Mouse (Mus musculus) limb, embryonic 14.5 days (tissue): ENCODE measurements around the gene Fnip1. TPM values are rescaled to one million over a fixed set of nuclear protein-coding genes. Genes with fewer than 3 reads are reported as not detected.

Experiments used
- ATAC-seq: fragments of 200-750 bp; cut with Nextera tagmentation; 2 replicates; pipeline ENCODE4 v1.8.0; 2017; ENCODE audit warnings: low read depth, moderate number of reproducible peaks, moderate TSS enrichment; ENCODE audit not compliant: low FRiP score
- DNase-seq: peaks from one replicate; pipeline ENCODE4 v3.0.0-alpha.2; 2015; ENCODE audit warnings: low spot score
- H3K27ac ChIP-seq: fragments of 300-500 bp; sonication (generic); replicated peaks from 2 replicates; pipeline ENCODE4 v1.5.1; 2014; ENCODE audit warnings: low read depth, mild to moderate bottlenecking, low read length, moderate library complexity, mixed read lengths
- H3K27me3 ChIP-seq: fragments of 300-500 bp; sonication (generic); 2 replicates; pipeline ENCODE4 v1.6.1; 2014; ENCODE audit warnings: low read length, mixed read lengths; ENCODE audit not compliant: control insufficient read depth, insufficient read depth
- H3K36me3 ChIP-seq: fragments of 300-500 bp; sonication (generic); 2 replicates; pipeline ENCODE4 v1.6.1; 2014; ENCODE audit warnings: mild to moderate bottlenecking, low read length, moderate library complexity, mixed read lengths; ENCODE audit not compliant: control insufficient read depth, insufficient read depth
- H3K4me1 ChIP-seq: fragments of 300-500 bp; sonication (generic); 2 replicates; pipeline ENCODE4 v1.6.1; 2014; ENCODE audit warnings: antibody characterized with exemption, low read length, mixed read lengths; ENCODE audit not compliant: control insufficient read depth, insufficient read depth
- H3K4me2 ChIP-seq: fragments of 300-500 bp; sonication (generic); replicated peaks from 2 replicates; pipeline ENCODE4 v1.6.1; 2014; ENCODE audit warnings: low read depth, mild to moderate bottlenecking, low read length, moderate library complexity; ENCODE audit not compliant: severe bottlenecking
- H3K4me3 ChIP-seq: fragments of 300-500 bp; sonication (generic); replicated peaks from 2 replicates; pipeline ENCODE4 v1.5.1; 2014; ENCODE audit warnings: low read length
- H3K9ac ChIP-seq: fragments of 300-500 bp; sonication (generic); 2 replicates; pipeline ENCODE4 v1.6.1; 2014; ENCODE audit warnings: mild to moderate bottlenecking, low read depth, low read length, moderate library complexity; ENCODE audit not compliant: severe bottlenecking
- H3K9me3 ChIP-seq: fragments of 300-500 bp; sonication (generic); 2 replicates; pipeline ENCODE4 v1.6.1; 2016; ENCODE audit warnings: low read length; ENCODE audit not compliant: control insufficient read depth
- POLR2A ChIP-seq: fragments of 200-500 bp; IDR thresholded peaks from 2 replicates; pipeline ENCODE4 v1.8.0; 2012; ENCODE audit warnings: inconsistent platforms, mild to moderate bottlenecking, moderate library complexity, borderline replicate concordance; ENCODE audit not compliant: insufficient read depth, insufficient read length; ENCODE audit errors: extremely low read depth
- WGBS: fragments of 180-500 bp; shearing (Covaris S2); extraction: QIAGEN DNeasy Blood & Tissue Kit; methylation state at CpG from one replicate; pipeline ENCODE4 v1.1.7; 2014; 5-methylcytosine and 5-hydroxymethylcytosine counted together
- polyA plus RNA-seq, 2 experiments: library from polyadenylated mRNA; depleted of rRNA in 1 of 2; stranded (reverse) in 1 of 2; unstranded in 1 of 2; fragments of >200 nt; fragmentation: Nextera tagmentation in 1 of 2; extraction: Ambion mirVana in 1 of 2; gene quantifications; 2 replicates each; pipeline versions ENCODE4 v1.2.1 to v1.2.3; 2012 to 2014

The Fnip1 gene
- polyA plus RNA-seq, 2 experiments = 9.7 to 13.4 TPM

DNA sequence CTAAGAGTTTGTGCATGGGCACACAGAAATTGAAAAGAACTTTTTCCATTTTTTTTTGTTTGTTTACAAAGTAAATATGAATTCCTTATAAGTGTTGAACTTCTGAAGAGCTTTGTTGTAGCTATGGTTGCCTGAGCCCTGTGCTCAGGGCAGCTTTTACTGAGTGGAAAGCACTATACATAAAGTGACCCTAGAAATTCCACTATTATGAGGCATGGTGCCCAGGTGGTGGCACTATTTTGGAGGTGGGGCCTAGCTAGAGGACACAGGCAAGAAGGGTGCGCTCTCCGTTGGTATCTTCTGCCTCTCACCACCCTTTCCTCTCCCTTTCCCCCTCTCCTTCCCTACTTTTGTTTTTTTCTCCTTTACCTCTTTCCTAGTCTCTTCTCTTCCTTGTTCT is 18.9 kb downstream of the Fnip1 start:
- H3K9me3 ChIP-seq = no peaks in the 10 kb centered on the region
- no peaks in the 10 kb centered on the region for H3K27me3 ChIP-seq
- H3K9ac ChIP-seq = no peak overlapping the region
- no peak for TF ChIP-seq POLR2A
- H3K4me3 ChIP-seq = no peak overlapping the region
- no peaks in the 10 kb centered on the region for H3K36me3 ChIP-seq
- no peak for DNase-seq
- H3K4me2 ChIP-seq = no peak overlapping the region
- H3K27ac ChIP-seq = no peak overlapping the region
- no peak for ATAC-seq
- H3K4me1 ChIP-seq = no peaks in the 10 kb centered on the region
- WGBS = 68% methylated on average over 2 of the region's 2 CpGs

DNA sequence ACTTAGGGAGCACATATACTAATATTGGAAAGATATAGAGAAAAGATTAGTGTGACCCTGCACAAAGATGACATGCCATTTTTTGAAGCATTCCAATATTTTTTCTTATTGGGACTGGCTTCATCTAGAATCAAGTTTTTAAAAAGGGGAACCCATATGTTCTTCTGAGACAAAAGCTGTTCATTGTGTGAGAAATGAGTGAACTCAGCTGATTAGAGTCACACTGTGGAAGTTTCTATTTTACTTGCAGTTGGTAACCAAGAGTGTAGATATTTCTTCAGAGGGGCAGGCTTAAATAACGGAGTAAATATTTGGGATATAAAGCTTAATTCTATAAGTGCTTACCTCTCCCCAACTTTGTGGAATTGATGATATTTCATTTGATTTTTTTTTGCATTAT is 20.2 kb downstream of the Fnip1 start:
- no peak for DNase-seq
- no peak for ATAC-seq
- WGBS = 94% methylated on average over 1 of the region's 1 CpGs
- Histone ChIP-seq H3K4me2 (no peak overlapping the region), H3K36me3 (no peaks in the 10 kb centered on the region), H3K27ac (no peak overlapping the region), H3K4me1 (no peaks in the 10 kb centered on the region), H3K4me3 (no peak overlapping the region), H3K27me3 (no peaks in the 10 kb centered on the region), H3K9ac (no peak overlapping the region), H3K9me3 (no peaks in the 10 kb centered on the region)
- TF ChIP-seq POLR2A = no peak

DNA sequence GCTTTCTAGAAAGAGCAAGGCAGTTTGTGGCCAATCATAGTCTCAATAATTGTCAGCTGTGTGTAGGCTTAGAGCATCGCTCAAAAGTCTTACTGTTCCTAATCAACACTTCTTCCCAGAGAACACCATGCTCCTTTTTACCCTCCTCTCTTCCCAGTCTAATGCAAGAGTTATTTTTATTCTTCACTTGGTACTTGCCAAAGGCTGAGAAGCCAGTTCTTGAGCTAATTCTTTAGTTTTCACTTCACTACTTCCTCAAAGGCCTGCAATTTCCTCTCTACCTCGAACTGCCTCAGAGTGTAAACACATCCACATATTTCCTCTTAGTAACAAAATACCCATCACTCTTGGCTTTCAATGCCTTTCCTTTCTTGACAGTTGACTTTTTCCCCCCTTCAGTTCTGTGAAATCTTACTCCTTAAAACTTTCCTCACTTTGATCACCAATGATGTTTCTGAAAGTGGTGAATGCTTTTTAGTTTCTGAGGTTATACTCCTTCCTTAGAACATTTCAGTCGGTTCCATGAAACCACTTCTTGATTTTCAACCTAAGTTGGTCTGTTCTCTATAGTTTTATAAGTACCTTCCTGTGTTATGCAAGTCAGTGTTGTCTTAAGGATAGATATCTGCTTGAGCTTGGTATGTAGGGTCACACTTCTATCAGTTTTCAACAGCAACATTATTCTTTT is 26.7 kb downstream of the Fnip1 start:
- no peak overlapping the region for H3K4me3 ChIP-seq
- H3K27ac ChIP-seq = no peak overlapping the region
- H3K36me3 ChIP-seq = no peaks in the 10 kb centered on the region
- DNase-seq = no peak
- no peak for TF ChIP-seq POLR2A
- 63% methylated on average over 3 of the region's 3 CpGs for WGBS
- H3K4me1 ChIP-seq = 0 out of 2 replicates have a peak, but pooled peaks cover 4% of the 10 kb centered on the region
- H3K9ac ChIP-seq = no peak overlapping the region
- H3K9me3 ChIP-seq = no peaks in the 10 kb centered on the region
- H3K27me3 ChIP-seq = no peaks in the 10 kb centered on the region
- H3K4me2 ChIP-seq = no peak overlapping the region
- ATAC-seq = no peak

DNA sequence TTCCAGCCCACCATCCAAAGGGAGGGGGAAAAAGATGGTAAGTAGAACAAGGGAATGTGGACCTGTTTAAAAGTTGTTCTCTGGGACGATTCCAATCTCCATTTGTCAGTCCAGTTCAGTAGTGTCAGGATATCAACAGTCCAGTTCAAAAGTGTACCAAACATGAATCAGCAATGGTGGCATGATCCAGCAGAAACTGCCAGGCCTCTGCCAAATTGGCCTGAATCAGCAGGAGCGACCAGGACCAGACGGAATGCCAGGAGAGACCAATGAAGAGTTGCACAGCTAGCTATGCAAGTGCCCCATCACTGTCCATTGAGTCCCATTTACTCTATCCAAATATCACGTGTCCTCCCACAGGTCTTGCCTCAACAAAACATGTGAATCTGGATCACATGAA is 34.2 kb downstream of the Fnip1 start:
- no peak for DNase-seq
- peaks cover 18% of the 10 kb centered on the region for H3K36me3 ChIP-seq

DNA sequence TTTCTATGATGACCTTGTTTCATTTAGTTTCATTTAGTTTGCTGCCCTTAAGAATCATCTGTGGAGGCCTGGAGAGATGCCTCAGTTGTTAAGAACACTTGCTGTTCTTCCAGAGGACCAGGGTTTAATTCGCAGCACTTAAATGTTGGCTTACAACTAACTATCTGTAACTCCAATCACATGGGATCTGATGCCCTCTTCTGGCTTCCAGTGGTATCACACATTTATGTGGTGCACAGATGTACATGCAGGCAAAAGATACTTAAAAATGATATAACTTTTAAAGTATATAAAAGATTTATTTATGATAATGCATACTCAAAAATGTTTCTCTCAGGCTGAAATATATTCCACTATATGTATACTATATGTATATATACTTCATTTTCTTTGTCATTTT is 40.4 kb downstream of the Fnip1 start:
- H3K9me3 ChIP-seq = no peaks in the 10 kb centered on the region
- DNase-seq = peak; percentile 4
- H3K27me3 ChIP-seq = no peaks in the 10 kb centered on the region
- TF ChIP-seq POLR2A = no peak
- H3K9ac ChIP-seq = no peak overlapping the region
- no peak overlapping the region for H3K4me3 ChIP-seq
- 88% methylated on average over 1 of the region's 1 CpGs for WGBS
- H3K4me1 ChIP-seq = no peaks in the 10 kb centered on the region
- no peak overlapping the region for H3K4me2 ChIP-seq
- no peak overlapping the region for H3K27ac ChIP-seq
- H3K36me3 ChIP-seq = peaks cover 21% of the 10 kb centered on the region
- ATAC-seq = no peak

More for the DNA sequence above, 34.2 kb downstream of the Fnip1 start:
- H3K4me2 ChIP-seq = no peak overlapping the region
- ATAC-seq = no peak
- H3K4me3 ChIP-seq = no peak overlapping the region
- H3K27me3 ChIP-seq = no peaks in the 10 kb centered on the region
- no peaks in the 10 kb centered on the region for H3K4me1 ChIP-seq
- TF ChIP-seq POLR2A = no peak
- 90% methylated on average over 4 of the region's 4 CpGs for WGBS
- no peak overlapping the region for H3K9ac ChIP-seq
- no peak overlapping the region for H3K27ac ChIP-seq
- no peaks in the 10 kb centered on the region for H3K9me3 ChIP-seq
